Mouse (Mus musculus): ENCODE data around the gene Rwdd3. TPM values are rescaled to one million over a fixed set of nuclear protein-coding genes. Genes with fewer than 3 reads are reported as not detected.

Rwdd3 gene
- total RNA-seq, 2 experiments from 2014 or later = 28.1 to 31.7 TPM

DNA sequence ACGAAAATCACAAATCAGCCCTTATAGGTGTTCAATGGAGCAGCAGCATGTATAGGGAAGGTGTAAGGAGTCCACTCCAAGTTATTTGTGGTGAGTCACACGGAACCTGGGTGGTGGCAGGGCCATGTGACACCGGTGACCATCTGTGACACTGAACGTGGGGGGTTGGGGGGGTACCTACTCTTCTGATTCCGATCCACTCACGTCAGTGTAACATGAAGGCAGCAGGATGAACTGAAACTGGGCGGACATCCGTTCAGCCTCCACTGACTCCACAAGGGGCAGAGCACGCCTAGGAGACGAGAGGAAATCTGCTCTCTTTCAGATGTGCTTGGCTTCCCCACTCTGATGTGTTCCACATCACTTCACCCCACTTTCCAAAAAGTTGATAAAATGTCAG is 11.9 kb downstream of the Rwdd3 start:
- no peak for DNase-seq

DNA sequence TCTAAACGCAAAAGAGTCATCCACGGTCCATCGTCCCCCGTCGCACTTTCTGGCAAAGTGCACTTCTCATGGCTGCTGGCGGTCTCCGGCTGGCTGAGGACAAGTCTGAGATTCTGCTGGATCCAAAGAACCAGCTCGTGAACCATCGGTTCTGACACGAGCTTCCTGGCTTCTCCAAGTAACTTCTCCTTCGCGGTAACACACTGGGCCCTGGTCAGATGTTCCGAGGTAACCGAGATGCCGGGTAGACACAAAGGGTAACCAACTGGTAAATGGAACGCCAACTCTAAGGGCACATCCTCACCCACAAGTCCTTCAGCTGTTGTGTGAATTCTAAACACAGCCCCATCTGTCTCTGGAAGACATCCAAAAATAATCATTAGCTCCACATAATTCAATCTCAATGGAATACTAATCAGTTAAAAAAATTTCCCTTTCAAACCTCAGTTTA is 12.6 kb downstream of the Rwdd3 start:
- peak; percentile 56 to 62 for DNase-seq

DNA sequence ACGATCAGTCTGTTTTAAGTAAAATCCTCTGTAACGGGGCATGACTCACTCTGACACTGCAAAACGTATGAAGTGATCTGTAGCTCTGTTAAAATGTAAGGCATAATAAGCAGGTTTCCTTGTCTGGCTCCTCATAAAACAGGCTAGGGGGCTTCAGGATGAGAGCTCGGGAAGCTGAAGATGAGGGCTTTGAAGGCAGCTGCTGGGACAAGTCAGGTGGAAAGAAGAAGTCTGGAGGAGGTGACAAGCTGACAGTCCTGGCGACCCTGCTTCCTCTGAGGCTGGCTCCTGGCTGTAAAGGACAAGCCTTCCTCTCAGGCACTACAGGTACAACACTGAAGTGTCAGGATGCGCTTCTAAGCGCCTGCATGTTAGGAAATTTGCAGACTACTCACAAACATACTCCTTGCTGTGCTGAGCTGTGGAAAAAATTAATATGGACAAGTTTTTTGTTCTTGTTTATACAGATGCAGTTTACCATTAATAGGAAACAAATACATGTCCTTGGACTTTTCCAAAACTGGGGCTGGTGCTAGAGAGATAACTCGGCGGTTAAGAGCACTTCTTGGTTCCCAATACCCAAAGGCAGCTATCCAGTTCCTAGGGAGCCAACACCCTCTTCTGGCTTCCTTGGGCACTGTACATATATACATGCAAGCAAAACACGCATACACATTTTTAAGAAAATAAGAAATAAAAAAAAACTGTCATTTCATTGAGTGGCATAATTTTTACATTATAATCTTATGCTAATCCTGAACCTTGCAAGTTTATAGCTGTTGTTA is 13.8 kb downstream of the Rwdd3 start:
- DNase-seq = no peak

DNA sequence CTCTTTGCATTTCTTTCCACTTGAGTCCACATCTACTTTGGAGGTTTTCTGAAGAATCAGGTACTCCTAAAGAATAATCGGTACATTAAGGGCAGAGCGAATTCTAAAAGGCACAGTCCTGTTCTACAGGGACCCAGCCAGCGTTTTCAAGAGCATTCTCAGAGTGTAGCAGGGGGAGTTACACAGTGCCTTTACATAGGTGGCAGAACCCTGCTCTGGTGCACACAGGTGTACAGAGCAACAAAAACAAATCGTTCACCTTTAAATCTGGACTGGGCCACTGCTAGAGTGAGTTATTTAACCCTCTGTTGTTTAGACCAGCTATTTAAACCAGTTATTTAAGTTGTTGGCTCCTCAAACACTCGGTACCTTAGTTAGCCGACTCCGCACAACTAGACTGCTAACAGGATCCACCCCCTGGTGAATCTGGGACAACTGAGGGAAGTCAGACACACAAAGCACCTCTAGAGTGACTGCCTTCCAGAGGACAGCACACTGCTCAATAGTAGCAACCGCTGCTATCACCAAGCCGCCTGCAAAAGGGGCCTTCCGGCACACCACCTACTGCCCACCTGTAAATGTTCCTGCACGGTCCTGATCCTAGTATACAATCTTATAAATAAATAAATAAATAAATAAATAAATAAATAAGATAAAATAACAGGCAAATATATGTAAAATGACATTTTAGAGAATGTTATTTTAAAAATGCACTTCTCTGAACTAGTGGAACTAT is 14.9 kb downstream of the Rwdd3 start:
- DNase-seq = no peak

DNA sequence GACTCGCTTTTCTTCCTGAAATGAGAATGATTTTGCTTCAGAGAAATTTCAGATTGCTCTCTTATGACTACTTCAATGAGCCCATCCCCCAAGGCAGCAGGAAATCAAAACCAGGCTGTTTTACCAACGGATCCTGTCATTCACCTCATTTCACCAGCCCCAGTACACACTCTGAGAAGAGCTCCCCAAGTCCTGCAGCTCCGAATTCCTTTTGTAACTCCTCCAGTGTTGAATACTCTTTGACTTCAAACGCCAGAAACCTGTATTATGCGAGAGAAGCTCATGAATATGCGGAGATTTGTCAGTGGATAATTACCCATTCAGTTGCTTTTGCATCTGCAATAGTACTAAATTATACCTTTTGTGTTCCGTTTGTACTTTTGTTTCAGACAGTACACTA is 15.5 kb downstream of the Rwdd3 start:
- DNase-seq = no peak

DNA sequence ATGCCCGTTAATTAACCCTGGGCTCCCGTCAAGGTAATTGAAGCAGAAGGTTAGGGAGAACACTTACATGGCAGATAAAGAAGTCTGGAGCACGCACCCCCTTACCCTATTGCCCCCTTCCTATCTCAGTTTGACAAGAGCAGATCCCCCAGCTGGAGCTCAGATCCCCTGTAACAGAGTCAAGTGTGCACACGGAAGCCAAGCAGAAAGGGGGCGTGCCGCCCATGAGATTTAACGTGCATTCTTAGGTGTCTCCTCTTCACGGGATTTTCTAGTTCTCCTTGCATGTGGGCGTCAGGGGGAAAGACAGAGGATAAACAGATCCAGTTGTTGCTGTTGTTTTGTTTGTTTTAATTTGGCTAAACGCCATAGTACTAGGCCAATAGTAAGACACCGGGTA is 37.6 kb downstream of the Rwdd3 start:
- DNase-seq = no peak

DNA sequence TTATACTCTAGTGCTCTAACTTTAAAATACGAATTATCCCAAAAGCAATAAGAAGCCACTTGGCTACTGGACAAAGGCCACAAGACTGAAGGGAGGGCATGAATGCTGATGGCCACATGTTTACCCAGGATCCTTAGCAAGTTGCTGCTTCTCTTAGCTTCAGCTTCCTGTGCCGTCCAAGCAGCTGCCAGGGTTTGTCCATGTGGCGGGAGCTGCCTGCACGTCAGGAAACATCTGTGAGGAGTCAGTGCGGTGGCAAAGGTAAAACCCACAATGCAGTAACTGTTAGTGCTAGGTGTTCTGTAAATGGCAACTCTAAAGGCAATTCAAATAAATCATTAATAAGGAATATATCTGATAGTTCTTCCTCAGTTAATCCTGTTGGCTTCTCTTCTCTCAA is 38.5 kb downstream of the Rwdd3 start:
- DNase-seq = no peak

DNA sequence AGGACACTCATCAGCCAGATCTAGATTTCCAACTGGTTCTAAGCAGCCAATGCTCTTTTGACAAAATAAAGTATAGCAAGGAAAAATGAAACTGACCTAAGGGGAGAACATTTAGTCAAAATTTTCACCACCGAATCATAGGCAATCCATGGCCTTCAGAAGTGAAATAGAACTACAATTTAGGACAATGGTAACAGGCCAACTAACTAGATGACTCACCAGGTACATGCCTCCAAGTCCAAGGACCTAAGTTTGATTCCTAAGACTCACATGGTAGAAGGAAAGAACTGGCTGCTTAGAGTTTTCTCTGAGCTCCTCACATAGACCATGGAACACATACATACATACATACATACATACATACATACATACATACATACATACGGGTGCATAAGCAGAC is 44.3 kb downstream of the Rwdd3 start:
- DNase-seq = no peak

DNA sequence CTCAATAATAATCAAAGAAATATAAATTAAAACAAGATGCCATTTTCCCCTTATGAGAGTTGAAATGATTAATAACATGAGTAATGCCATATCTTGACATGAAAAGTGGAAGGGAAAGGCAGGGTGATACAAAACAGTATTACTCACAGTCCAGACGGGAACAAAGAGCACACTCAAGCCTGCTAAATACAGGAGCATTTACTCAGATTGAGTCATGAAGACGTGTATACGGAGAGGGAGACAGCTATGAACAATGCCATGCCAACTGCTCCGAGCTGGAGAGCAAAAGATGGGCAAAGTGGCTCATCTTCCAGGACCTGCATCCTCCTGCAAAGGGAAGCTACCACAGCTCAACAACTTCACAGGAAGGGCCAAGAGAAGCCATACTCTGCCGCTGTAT is 45.0 kb downstream of the Rwdd3 start:
- DNase-seq = no peak

DNA sequence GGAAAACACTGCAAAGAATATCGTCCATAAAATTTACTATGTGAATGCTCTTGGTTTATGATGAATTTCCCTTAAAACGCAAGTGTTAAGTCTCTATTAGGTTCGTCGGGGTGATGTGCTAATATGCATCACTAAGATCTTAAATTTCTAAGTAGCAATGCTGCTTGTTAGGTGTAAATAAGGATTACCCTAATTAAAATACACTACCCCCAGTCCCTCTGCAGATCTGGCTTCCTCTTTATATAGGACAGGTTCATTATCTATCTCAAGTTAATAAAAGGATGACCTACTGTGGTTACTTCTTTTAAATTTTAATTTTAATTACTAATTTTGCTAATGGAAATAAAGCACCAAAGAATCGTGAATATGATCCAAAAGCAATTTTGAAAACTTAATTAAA is 50.4 kb downstream of the Rwdd3 start:
- no peak for DNase-seq

DNA sequence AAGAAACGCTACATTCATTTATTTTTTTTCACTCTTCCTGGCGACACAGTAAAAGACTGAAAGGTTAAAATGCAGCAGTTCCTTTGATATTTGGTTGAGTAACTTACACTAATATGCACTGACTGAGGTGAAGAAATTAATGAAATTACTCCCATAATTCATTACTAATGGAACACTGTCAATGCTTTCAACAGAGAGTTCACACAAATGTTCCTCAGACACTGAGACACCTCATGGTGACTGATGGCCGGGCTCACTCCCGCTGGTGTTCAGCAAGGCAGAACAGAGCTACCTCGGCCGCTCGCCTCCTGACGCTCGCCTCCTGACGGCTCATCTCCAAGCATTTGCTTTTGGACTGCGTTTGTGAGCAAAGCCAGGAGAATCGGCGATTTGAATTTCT is 54.9 kb downstream of the Rwdd3 start:
- no peak for DNase-seq

DNA sequence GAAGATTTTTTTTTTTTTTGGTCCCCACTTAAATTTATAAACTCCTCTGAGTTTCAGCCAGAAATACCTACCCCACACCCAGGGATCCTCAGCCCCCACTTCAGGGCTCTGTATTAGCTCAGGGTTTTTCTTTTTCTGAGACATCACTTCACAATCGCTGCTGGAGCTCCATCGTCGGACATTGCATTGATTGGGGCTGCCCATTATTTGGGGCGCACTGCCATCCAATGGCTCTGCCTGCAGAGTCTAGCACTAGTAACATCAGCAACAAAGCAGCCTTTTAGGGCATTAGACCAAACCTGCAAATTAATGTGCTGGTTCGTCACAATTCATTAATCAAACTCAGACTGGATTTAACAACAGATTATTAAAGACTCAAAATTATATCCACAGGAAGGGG is 55.4 kb downstream of the Rwdd3 start:
- DNase-seq = no peak

DNA sequence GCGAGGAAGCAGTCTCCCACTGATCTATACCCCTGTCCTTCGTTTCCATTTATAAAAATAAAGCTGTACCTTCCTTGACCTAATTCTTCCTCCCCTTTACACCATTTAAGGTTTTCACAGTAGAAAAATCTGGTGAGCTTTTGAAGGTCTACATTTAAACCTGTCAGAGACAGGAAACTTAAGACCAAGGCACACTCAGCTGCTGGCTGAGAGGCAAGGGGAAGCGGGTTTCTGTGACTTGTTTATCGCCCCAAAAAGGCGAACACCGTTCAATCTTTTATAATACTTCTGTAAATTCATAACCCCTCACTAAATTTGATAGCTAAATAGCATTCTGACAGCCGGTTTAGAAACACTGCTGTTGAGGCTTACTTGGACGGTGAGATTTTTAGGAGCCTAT is 60.4 kb downstream of the Rwdd3 start:
- no peak for DNase-seq

DNA sequence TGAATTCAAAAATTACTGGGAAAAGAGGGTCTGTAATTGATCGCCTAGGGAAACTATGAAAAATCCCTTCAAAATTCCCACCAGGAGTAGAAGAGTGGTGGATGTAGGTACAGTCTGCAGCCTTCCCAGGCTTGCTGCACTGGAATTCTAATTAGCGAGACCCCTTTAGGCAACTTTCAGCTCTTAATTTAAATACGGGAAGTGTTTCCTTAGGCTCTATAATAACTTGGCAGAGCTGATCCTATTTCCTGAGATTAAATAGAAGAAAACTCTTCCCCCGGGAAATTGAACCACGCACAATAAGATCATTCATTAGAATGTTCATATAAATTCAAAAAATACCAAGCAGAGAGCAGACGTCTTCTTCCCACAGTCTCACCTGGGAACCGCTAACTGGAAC is 61.1 kb downstream of the Rwdd3 start:
- DNase-seq = no peak

DNA sequence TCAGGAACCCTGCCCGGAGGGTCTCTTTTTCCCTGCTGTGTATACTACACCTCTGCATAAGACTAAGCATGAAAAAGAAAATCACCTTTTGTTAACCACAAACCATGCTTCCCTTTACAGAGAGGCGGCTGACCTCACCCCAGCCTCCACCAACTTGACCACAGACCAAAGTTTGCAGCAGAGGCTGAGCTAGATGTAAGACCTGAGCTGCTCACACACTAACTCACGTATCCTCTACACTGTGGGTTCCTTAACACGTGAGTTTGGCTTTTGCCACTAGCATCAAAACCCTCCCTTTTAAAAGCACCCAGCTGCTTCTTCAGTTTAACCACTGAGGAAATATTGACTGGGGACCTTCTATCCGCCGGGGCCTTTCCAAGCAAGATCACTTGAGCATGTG is 64.0 kb downstream of the Rwdd3 start:
- DNase-seq = no peak

DNA sequence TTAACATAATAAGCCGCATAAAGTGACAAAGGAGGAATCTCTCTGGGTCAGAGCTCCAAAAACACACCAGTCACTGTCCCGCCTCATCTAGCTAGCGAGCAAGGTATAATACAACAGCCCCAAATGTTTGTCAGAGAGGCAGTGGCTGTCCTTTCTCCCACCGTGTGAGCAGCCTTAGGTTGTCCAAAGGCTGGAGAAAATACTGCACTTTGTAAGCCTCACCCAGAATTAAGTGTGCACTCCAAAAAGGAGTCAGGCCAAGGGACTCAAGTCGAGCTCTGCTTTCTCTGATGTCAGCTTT is 66.1 kb downstream of the Rwdd3 start:
- DNase-seq = no peak

Other genes with a start within 250 kb of the Rwdd3 start
- gene Tmem56, start 111.4 kb upstream of the Rwdd3 start, total RNA-seq (2021) = 10 to 100 TPM; 30.1 to 35.7 TPM
- 10 to 100 TPM; 12.2 to 12.7 TPM for gene Alg14, start 120.1 kb upstream of the Rwdd3 start, total RNA-seq (2021)

Data from layer of hippocampus, postnatal 36 days (tissue).